Mouse (Mus musculus) olfactory bulb, adult 2 months (tissue): Measurements from ENCODE around the gene Serpinf2.

ENCODE experiments used
- CTCF ChIP-seq: fragments of 200-500 bp; IDR thresholded peaks from 2 replicates; pipeline ENCODE4 v1.5.1; 2012; ENCODE audit warnings: low read depth, mild to moderate bottlenecking, low read length, moderate library complexity; ENCODE audit not compliant: insufficient read depth
- POLR2A ChIP-seq: fragments of 200-500 bp; IDR thresholded peaks from 2 replicates; pipeline ENCODE4 v1.6.1; 2012; ENCODE audit warnings: mild to moderate bottlenecking, low read depth, low read length, moderate library complexity; ENCODE audit not compliant: insufficient read depth

DNA sequence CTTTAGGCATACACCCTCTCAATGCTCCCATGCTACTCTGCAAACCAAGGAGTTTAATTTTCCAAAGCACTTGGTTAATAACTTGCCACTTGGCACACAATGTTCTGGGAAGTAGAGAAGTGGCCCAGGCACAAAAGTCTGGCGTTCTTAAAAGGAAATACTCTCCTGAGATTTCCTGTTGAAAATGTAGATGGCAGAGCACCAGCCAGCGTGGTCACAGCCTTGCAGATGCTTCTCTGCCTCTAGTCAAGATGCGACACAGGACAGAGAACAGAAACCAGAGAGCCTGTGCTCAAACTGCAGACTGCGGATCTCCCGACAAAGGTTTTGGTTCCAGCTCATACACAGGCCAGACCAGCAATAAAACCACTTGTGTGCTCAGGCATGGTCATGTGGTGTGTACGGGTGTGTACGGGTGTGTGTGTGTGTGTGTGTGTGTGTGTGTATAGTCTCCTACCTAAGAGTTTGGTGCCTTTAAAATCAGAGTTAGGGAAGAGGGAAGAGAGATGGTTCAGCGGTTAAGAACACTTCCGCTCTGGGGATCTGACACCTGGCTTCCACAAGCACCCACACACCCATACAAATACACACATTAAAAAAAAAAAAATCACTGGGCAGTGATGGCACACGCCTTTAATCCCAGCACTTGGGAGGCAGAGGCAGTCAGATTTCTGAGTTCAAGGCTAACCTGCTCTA is 15.8 kb upstream of the Serpinf2 start:
- TF ChIP-seq CTCF (no peak), POLR2A (no peak)
